Comparison of ENCODE assay signal across 8 mouse cellular contexts in genomic region chr11:107044321-107044720, GRCm38 (mm10). TPM values are rescaled to one million over a fixed set of nuclear protein-coding genes. Genes with fewer than 3 reads are reported as not detected.
A peak's percentile ranks its signal among the peaks of the same experiment; 100 is the strongest.
DNase-seq lines count a peak whose midpoint lies in the region; ATAC-seq lines count a peak whose summit lies in the region.

No protein-coding gene starts in this region.

- H3K9ac ChIP-seq in forebrain, embryonic 13.5 days: no peak overlapping the region

- peak; percentile 84 for DNase-seq in embryo, embryonic 10 days (ENCODE audit: low spot score)
- DNase-seq in embryo, embryonic 9.5 days (ENCODE audit: extremely low spot score): no peak
- peak; percentile 90 for DNase-seq in CD4-positive, CD25-positive, alpha-beta regulatory T cell, adult 2 months (ENCODE audit: low read depth, low spot score)
- peak; percentile 94 for DNase-seq in brain, adult 2 months (ENCODE audit: low read depth, low spot score)
- peak; percentile 84 for DNase-seq in kidney, postnatal 10 days
- DNase-seq in lung, adult 18-20 months: peak; percentile 56 to 71
- peak; percentile 79 for DNase-seq in right cerebral cortex, postnatal 14 days

- H3K4me1 ChIP-seq in forebrain, embryonic 13.5 days: no peaks in the 10 kb centered on the region

- no peak overlapping the region for H3K4me2 ChIP-seq in forebrain, embryonic 13.5 days

- no peaks in the 10 kb centered on the region for H3K9me3 ChIP-seq in forebrain, embryonic 13.5 days (replicated peaks)

- WGBS in forebrain, embryonic 13.5 days: 58% methylated on average over 5 of the region's 5 CpGs

- no peaks in the 10 kb centered on the region for H3K27me3 ChIP-seq in forebrain, embryonic 13.5 days

- no peak overlapping the region for H3K4me3 ChIP-seq in forebrain, embryonic 13.5 days

- peaks cover 72% of the 10 kb centered on the region for H3K36me3 ChIP-seq in forebrain, embryonic 13.5 days (ENCODE audit: poor library complexity, severe bottlenecking)

- H3K27ac ChIP-seq in forebrain, embryonic 13.5 days: no peak overlapping the region

- ATAC-seq in forebrain, embryonic 13.5 days: 0 out of 2 replicates have a peak, but pooled peaks have one; percentile 38

RNA-seq across cellular contexts. Expression of gene 1810010H24Rik, which starts 18.8 kb away (rescaled TPM):
- 2.6 and 2.8 TPM in 2 replicates for polyA plus RNA-seq in forebrain, embryonic 13.5 days (2015; fragmentation: Nextera tagmentation; extraction: Ambion mirVana)

RNA-seq across cellular contexts. Expression of gene Kpna2, which starts 45.0 kb away (rescaled TPM):
- polyA plus RNA-seq in forebrain, embryonic 13.5 days (2015; fragmentation: Nextera tagmentation; extraction: Ambion mirVana): 481 and 506 TPM in 2 replicates
